Mouse (Mus musculus) CD8-positive naive resting alpha-beta T cell, adult 2 months (primary cell): ENCODE data around the gene Clpp.

ENCODE experiments used
- DNase-seq, 2 experiments: peaks; one replicate each; pipeline ENCODE4 v3.0.0; 2022; ENCODE audit warnings: low read depth in 2 of 2, low spot score in 2 of 2

Clpp gene

DNA sequence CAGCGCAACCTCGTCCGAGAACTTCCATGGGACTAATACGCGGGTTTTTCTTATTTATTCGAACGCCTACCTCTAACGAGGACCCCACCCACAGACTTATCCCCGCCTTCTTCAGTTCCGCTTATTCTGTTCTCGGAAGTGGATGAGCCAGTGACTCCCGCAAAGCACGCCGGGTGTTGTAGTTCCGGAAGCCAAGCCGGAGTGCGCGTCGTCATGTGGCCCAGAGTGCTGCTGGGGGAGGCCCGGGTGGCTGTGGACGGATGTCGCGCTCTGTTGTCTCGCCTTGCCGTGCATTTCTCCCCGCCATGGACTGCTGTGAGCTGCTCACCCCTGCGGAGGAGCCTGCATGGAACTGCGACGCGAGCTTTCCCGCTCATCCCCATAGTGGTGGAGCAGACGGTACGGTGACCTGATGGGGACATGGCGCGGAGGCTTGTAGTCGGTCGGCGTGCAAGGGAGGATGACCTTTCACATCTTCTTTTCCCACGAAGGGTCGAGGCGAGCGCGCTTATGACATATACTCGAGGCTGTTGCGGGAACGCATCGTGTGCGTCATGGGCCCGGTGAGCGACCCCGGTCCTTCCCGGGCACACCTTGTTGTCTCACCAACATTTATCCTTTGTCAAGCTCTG lies at the start of gene Clpp:
TSS of gene Clpp (plus strand) at position 191 of the 632 bp plus-strand sequence.
- peak; percentile 93 to 96 for DNase-seq

DNA sequence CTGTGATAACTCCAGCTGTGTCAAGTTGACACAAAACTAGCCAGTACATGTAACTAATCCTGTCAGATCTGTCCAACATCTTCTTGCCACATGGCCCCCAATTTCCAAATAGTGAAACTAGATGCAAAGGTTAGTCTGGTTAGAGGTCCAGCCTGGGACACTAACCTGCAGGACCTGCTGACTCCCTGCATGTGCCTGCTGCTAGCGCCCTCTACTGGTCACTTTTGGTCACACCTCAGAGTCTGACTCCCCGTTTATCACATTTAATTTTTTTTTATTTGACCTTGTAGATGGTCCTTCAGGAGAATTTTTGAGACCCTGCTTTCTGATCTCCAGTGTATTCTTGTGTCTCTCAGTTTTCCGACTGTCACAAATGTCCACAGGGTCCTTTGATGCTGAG lies 39.2 kb upstream of the Clpp start:
- DNase-seq, result peak; percentile 74 to 75

DNA sequence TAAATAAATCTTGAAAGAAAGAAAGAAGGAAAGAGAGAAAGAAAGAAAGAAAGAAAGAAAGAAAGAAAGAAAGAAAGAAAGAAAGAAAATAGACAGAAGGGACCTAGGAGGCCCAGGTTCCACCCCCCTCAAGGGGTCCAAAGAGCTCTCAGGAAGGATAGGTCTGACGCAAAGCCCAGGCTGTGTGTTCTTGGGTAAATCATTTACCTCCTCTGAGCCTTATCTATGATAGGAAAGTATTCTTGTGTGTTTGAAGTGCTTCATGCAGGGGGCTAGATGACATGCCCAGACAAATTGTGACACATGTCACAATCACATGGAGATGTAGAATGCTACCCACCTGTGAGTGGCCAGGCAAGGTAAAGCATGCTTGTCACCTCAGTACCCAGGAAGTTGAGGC lies 37.5 kb upstream of the Clpp start:
- no peak for DNase-seq

DNA sequence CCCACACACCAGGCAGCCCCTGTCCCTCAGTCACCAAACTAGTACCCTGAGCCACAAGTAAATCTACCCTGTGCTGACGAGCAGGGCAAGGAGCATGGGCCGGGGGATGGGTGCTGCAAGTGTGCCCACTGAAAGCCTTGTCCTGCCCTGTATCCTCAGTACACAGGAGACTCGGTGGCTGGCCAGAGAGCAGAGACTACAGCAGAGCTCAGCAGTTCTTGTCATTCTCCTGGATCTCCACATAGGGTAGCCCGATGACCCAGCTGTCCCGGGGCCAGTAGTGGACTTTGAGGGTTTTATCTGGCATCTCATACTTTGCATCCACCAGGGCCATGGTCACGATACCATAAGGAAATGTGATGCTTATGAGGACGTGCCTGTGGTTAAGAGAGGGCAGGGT lies 35.2 kb upstream of the Clpp start:
- no peak for DNase-seq

- DNase-seq, result peak in 1 of 2 experiments; percentile 13
Measured at GRCm38 (mm10) chr17:56957763-56958429, 32.2 kb upstream of the Clpp start.

- DNase-seq, result no peak
Measured at GRCm38 (mm10) chr17:56958667-56959066, 31.4 kb upstream of the Clpp start.

DNA sequence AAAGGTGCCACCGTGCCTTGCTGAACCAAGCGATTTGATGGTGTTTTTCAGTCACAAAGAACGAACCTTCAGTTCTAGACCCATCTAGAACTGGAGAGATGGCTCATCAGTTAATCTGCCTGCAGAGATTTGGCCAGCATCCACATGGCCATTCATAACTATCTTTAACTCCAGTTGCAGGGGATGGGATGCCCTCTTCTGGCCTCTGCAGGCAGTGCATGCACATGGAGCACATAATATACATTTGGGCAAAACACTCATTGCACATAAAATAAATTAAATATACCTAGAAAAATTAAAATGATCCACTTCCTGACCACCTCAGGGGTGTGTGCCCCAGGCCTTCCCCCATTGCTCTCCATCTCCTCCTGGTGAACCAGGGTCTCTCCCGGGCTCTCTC lies 28.2 kb upstream of the Clpp start:
- DNase-seq, result no peak

DNA sequence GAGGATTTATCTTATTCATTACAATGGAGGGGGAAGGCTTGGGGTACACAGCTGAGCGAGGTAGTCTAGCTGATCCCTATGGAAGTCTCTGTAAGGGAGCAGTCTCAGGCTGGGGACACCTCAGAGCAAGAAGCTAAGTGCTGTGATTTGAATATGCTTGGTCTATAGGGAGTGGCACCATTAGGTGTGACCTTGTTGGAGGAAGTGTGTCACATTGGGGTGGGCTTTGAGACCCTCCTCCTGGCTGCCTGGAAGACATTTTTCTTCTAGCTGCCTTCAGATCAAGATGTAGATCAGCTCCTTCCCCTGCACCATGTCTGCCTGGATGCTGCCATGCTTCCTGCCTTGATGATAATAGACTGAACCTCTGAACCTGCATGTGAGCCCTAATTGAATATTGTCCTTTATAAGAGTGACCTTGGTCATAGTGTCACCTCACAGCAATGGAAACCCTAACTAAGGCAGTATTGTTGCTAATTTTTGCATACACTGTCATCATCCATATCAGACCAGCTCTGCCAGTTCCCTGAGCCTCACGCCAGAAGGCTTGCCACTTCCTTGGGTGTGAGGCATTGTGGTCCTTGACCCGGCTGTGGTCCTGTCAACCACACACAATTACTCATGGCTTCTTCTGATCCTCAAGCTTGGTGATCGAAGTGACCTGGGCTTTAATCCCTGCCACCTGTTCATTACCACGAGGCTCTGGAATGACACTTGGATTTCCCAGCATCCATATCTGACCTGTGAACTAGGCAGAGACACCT lies 27.3 kb upstream of the Clpp start:
- DNase-seq, result no peak

DNA sequence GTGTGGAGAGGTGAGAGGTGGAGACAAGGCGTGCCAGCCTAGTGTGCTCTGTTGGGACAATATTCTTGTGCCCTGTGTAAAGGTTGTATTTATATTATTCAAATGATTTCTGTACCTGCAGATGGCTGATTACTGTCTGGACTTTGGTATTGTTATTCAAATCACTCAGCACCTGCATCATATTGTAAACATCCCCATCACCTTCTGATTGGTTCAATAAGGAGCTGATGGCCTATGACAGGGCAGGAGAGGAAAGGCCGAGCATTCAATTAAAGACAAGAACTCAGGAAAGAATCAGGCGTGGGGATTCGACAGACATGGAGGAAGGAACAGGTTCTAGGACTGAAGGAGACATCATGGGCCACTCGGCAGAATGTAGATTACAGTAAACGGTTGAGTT lies 26.5 kb upstream of the Clpp start:
- no peak for DNase-seq

DNA sequence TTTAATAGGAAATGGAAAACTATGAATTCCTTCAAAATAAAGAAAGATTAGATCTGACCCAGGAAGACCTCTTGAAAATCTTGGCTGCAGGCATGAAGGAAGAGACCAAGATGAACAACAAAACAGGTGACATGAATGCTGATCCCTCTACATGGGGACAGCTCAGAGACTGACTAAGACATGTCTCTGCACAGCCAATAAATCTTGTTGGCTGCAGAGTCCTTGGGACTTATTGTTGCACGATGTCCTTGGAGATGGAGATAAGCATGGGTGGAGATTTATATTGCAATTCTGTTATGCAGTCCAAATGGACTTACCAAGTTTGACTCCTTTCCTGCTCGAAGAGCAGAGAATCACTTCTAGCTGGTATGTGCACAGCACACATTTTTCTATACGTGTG lies 20.8 kb upstream of the Clpp start:
- no peak for DNase-seq

DNA sequence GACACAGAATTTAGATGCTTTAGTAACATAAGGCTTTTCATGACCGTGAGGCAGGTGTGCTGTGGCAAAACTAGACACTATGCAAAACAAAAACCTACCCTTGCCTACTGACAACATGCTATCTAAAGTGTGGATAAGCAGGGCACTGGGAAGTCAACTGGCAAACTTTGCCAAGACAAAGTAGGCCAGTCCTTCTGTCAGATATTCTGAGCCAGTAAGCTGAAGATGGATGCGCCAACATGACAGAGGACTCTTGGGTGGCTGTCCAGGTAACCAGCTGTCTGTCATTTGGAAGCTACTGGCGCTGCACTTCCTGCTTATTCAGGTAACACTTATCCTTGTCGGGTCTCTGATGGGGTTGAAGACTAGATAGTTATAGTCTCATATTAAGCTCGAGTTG lies 20.0 kb upstream of the Clpp start:
- DNase-seq, result no peak

DNA sequence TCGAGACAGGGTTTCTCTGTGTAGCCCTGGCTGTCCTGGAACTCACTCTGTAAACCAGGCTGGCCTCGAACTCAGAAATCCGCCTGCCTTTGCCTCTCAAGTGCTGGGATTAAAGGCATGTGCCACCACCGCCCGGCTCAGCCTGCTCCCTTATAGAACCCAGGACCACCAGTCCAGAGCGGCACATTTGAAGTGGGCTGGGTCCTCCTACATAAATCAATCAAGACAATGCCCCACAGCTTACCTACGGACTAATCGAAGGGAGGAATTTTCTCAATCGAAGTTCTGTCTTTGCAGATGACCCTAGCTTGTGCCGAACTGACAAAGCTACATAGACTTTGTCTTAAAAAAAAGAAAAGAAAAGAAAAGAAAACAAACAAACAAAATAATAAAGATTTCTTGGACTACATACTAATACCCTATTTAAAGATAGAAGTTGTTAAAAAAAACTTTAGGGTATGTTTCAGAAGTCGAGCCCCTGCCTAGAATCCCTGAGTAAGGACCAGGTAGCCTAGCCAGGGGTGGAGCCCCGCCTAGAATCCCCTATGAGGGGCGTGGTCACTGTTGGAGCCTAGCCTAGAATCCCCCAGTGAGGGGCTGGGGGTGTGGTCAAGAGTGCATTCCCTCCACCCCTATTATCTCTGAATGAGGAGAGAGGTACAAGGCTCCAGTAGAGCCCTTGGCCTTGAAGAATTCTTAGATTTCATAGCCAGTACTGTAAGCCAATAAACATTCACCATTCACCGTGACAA lies 16.0 kb upstream of the Clpp start:
- no peak for DNase-seq

DNA sequence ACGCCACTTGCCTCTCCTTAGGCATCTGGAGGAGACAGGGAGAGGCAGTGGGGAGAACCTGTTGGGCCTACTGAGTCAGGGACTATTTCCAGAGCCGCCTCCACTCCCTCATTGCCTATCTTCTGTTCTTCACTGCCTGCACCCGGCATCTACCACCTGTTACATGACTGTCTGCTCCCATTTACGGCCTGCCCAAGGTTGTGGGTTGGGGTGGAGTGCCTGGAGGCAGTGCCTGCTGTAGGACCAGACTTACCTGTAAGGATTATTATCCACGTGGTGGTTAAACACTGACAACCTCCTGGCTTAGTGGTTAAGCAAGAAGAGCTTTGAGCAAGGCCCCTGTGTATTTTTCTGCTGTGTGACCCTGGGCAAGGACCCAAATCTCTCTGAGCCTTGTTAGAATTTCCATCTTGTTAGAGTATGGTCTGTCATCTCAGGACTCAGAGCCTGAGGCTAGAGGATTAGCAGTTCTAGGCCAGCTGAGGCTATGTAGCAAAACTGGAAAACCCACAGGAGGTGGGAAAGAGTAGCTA lies 15.3 kb upstream of the Clpp start:
- DNase-seq, result no peak

- DNase-seq, result no peak
Measured at GRCm38 (mm10) chr17:56975391-56975790, 14.7 kb upstream of the Clpp start.

GRCm38 (mm10) chr17:56976531-56977390 lies 13.3 kb upstream of the Clpp start:
- no peak for DNase-seq

- DNase-seq, result no peak
Measured at GRCm38 (mm10) chr17:56979524-56979923, 10.6 kb upstream of the Clpp start.

DNA sequence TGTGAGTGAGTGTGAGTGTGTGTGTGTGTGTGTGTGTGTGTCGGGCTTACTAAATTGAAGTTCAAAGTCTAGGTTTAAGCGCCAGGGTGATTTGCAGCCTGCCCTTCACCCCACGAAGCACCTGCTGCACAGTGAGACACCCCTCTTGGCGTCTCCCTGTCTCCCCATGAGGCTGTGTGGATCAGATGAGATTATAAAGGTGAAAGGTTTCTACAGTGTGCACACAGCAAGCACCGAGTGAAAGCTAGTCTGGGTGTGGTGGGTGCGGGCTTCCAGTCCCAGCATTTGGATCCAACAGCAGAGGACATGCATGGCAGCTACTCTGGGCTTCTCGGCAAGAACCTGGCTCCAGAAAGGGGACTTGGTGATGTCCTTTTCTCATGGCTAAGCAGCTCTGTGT lies 9.1 kb upstream of the Clpp start:
- no peak for DNase-seq

GRCm38 (mm10) chr17:56982013-56982412 lies 8.1 kb upstream of the Clpp start, which contains the start of gene Acer1:
Gene Acer1 (minus strand): TSS chr17:56982126.
- no peak for DNase-seq

GRCm38 (mm10) chr17:56984886-56985285 lies 5.2 kb upstream of the Clpp start:
- DNase-seq, result no peak

GRCm38 (mm10) chr17:56985656-56986055 lies 4.4 kb upstream of the Clpp start:
- DNase-seq, result no peak
